Mouse (Mus musculus): ENCODE measurements around the gene Tctex1d2. TPM values are rescaled to one million over a fixed set of nuclear protein-coding genes. Genes with fewer than 3 reads are reported as not detected.

The Tctex1d2 gene
- polyA plus RNA-seq, 1 experiment from 2014 or later = 36.6 TPM

Other genes with a start within 250 kb of the Tctex1d2 start
- not detected in 2 replicates for gene Bex6, start 239.9 kb upstream of the Tctex1d2 start, polyA plus RNA-seq (2015; fragmentation: Nextera tagmentation; extraction: Ambion mirVana)
- 7.6 and 8.2 TPM in 2 replicates for gene Fbxo45, start 172.5 kb upstream of the Tctex1d2 start, polyA plus RNA-seq (2015; fragmentation: Nextera tagmentation; extraction: Ambion mirVana)
- gene Wdr53, start 172.5 kb upstream of the Tctex1d2 start, polyA plus RNA-seq (2015; fragmentation: Nextera tagmentation; extraction: Ambion mirVana) = 17.1 and 17.4 TPM in 2 replicates
- 0.16 and 0.23 TPM in 2 replicates for gene Smco1, start 148.2 kb upstream of the Tctex1d2 start, polyA plus RNA-seq (2015; fragmentation: Nextera tagmentation; extraction: Ambion mirVana)
- 28.4 and 29.1 TPM in 2 replicates for gene Rnf168, start 142.2 kb upstream of the Tctex1d2 start, polyA plus RNA-seq (2015; fragmentation: Nextera tagmentation; extraction: Ambion mirVana)
- 28.5 and 29.0 TPM in 2 replicates for gene Ubxn7, start 87.4 kb upstream of the Tctex1d2 start, polyA plus RNA-seq (2015; fragmentation: Nextera tagmentation; extraction: Ambion mirVana)
- not detected in 2 replicates for gene Tm4sf19, start 19.2 kb upstream of the Tctex1d2 start, polyA plus RNA-seq (2015; fragmentation: Nextera tagmentation; extraction: Ambion mirVana)
- gene Pcyt1a, start 11.2 kb downstream of the Tctex1d2 start, polyA plus RNA-seq (2015; fragmentation: Nextera tagmentation; extraction: Ambion mirVana) = 45.4 and 48.2 TPM in 2 replicates
- gene Slc51a, start 68.2 kb downstream of the Tctex1d2 start, polyA plus RNA-seq (2015; fragmentation: Nextera tagmentation; extraction: Ambion mirVana) = 0.13 and 0.26 TPM in 2 replicates
- gene Zdhhc19, start 76.6 kb downstream of the Tctex1d2 start, polyA plus RNA-seq (2015; fragmentation: Nextera tagmentation; extraction: Ambion mirVana) = 0.35 TPM in 1 of 2 replicates, not detected in the other
- 32.6 and 44.3 TPM in 2 replicates for gene Tfrc, start 189.2 kb downstream of the Tctex1d2 start, polyA plus RNA-seq (2015; fragmentation: Nextera tagmentation; extraction: Ambion mirVana)
- gene Tnk2, start 224.2 kb downstream of the Tctex1d2 start, polyA plus RNA-seq (2015; fragmentation: Nextera tagmentation; extraction: Ambion mirVana) = 18.0 and 19.1 TPM in 2 replicates

All from hindbrain, embryonic 13.5 days (tissue).